Mouse (Mus musculus): ENCODE results near the gene Csnk1g2.

The Csnk1g2 gene

DNA sequence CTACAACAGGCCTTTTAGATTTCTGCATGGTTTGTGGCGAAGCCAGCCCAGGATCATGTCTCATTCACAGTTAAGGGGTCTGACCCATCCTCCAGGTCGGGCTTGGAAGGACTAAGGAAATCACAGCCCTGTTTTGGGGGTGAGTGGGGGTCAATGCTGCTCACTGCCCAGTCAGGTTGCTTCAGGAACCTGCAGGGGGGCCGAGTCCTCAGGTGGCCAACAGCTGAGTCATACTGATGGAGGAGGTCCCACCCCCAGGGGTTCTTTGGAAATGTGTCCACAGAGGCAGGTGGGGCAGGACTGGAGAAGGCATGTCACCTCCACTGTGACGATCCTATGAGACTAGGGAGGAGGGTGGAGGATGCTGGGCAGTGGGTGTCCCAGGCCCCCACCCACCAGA lies 42.8 kb downstream of the Csnk1g2 start:
- no peak for DNase-seq (ENCODE audit: low spot score in 2 of 2)

GRCm38 (mm10) chr10:80665981-80666733 lies 43.5 kb downstream of the Csnk1g2 start:
- no peak for DNase-seq (ENCODE audit: low spot score in 2 of 2)

GRCm38 (mm10) chr10:80666837-80667412 lies 44.3 kb downstream of the Csnk1g2 start:
- no peak for DNase-seq (ENCODE audit: low spot score in 2 of 2)

DNA sequence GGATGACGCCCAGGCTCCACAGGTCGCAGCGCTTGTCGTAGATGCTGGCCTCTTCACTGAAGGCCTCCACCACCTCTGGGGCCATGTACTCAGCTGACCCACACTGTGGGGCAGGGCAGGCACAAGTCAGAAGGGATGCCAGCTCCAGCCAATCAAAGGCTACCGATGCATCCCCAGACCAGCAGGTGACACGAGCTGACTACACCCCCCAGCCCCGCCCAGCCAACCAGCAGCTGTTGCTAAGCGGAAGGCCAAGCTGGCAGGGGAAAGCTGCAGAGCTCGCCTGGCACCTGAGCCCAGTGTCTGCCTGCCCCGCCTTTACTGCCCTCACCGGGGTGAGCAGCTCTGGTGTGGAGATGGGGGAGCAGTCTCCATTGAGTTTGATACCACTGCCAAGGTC lies 46.0 kb downstream of the Csnk1g2 start:
- no peak for DNase-seq (ENCODE audit: low spot score in 2 of 2)

GRCm38 (mm10) chr10:80669018-80669417 lies 46.4 kb downstream of the Csnk1g2 start:
- no peak for DNase-seq (ENCODE audit: low spot score in 2 of 2)

GRCm38 (mm10) chr10:80669737-80670485 lies 47.3 kb downstream of the Csnk1g2 start:
- DNase-seq (ENCODE audit: low spot score in 2 of 2) = no peak

GRCm38 (mm10) chr10:80670531-80670930 lies 47.9 kb downstream of the Csnk1g2 start:
- no peak for DNase-seq (ENCODE audit: low spot score in 2 of 2)

GRCm38 (mm10) chr10:80671251-80671650 lies 48.6 kb downstream of the Csnk1g2 start:
- DNase-seq (ENCODE audit: low spot score in 2 of 2) = no peak

DNA sequence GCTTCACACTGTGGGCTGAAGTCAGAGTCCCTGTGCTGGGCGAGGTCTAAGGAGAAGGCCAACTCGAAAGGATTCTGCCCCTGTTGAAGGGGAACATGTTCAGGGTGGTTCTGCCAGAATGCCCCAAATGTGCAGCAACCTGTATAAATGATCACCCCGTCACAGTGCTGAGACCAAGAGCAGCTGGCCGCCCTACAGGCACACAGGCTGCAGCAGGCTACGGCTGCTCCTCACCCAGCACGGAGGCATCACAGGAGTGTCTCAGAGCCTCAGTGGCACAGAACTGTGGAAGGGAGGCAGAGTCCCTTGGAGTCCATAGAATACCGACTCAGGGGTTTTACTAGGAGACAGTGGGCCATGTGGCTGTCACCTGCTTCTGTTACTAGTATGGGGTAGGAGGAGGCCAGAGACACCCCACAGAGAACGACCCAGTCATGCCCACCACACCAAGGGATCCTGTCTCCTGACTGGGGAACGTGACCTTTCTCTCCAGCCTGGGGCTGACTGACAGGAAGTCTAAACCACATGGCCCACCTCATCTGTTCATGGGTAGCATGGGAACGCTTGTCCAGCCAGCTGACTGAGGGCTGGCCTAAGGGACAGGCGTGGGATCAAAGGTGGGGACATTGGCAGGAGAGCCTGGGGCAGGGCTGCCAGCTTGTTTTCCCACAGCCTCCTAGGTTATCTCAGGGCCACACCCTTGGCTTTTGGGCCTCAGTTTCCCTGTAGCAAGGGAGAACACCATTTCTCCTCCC lies 49.5 kb downstream of the Csnk1g2 start:
- no peak for DNase-seq (ENCODE audit: low spot score in 2 of 2)

DNA sequence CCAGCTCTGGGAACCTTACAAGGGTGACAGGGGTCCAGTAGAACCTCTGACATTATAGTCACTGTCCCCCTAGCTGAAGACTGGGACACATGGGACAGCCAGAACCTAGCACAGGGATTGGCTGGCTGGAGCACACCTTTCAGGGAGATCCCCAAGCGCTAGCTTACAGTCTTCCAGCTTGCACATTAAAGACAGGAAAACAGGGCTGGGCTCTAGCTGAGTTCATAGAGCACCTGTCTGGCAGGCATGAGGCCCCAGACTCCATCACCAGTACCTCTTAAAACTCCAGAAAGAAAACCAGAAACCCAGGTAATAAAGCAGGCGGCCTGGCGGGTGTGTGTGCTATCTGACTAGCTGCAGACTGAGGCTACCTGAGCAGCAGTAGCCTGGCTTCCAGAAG lies 51.1 kb downstream of the Csnk1g2 start:
- DNase-seq (ENCODE audit: low spot score in 2 of 2) = no peak

- DNase-seq (ENCODE audit: low spot score in 2 of 2) = no peak
Observed at GRCm38 (mm10) chr10:80674161-80674711, 51.6 kb downstream of the Csnk1g2 start.

GRCm38 (mm10) chr10:80674851-80675404 lies 52.3 kb downstream of the Csnk1g2 start:
- no peak for DNase-seq (ENCODE audit: low spot score in 2 of 2)

DNA sequence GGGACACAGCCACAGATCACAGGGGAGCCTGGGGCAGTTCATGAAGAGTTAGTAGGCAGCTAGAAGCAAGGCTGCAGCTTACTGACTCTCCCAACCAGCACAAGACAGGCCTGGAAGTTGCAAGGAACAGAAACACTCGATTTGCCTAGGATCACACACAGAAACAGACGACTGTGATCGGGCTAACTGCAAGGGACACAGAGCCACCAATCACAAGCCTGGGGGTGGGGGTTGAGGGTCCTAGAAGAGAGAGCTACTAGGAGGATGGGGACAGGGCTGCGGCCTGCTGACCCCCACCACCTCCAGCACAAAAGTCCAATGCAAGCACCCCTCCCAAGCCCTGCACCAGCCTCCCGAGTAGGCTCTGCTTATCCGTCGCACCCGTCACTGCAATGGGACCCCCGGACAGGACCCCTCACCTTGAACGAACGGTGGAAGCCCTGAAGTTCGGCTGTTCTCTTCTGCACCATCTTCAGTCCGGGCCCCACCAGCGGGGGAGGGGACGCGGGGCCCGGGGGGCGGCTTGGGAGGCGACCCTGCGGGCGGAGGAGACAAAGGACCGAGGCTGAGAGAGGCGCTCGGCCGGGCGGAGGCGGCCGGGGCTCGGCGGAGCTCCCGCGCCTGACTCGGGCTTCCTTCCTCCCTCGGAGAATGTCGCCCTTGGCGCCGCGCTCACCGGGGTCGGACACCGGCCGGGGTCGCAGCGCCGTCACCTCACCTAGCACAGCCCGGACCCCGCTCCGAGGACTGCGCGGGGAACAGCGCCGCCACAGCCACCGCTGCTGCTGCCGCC lies 53.0 kb downstream of the Csnk1g2 start:
- no peak for DNase-seq (ENCODE audit: low spot score in 2 of 2)

- peak; percentile 99 for DNase-seq (ENCODE audit: low spot score in 2 of 2)
Observed at GRCm38 (mm10) chr10:80676198-80676928, 53.7 kb downstream of the Csnk1g2 start.

DNA sequence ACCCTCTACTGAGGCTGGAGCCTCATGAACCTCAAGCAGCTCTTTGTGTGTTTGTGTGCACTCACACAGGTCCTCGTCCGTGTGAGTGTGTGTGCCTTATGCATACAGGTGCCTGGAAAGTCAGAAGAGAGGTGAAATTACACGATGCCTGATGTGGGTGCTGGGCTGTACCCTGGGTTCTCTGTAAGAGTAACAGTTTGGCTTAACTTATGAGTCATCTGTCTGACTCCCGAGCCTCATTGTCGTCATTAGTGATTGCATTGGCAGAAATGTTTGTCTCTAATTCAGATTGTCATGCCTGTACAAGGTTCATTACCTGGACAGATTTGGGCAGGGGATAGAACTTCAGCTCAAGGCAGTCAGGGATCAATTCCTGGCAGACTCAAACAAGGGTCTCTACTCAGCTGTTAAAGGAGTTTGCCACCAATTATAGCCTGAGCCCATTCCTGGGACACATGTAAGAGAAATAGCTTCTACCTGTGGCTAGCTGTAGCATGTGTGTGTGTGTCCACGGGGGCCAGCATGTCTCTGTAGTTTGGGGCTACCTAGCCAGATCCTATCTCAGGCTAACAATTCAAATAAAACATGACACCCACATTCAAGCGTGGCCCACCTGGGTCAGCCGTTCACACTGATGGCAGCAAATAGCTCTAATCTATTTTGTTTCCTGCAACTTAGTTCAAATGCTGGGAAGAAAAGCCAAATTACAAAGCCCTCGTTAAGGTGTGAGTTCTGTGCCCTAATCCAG lies 54.7 kb downstream of the Csnk1g2 start:
- DNase-seq (ENCODE audit: low spot score in 2 of 2) = no peak

DNA sequence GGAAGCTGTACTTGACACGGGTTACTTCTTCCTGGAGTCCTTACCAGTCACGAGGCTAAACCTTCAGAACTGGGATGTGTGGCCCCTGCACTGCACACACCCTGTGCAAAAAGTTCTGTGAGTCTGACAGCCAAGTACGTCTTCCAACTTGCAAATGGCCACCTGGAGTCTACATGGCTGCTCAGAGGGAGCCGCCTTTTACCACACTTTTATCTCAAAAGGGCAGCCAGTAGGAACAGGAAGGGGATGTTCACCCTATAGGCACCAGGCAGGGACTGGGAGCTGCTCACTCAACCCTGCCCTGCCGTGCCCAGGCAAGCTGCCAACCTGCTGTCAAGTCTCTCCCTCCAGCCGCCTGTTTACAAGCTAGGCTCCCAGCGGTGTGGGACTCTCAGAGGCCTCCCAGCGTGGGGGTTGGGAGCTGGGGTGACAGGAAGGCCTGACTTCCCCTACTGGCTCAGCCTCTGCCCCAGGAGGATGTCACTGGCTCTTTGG lies 55.4 kb downstream of the Csnk1g2 start, which contains the start of gene Mknk2:
Gene Mknk2 (minus strand): TSS at position 171 of the 495 bp plus-strand sequence.
- DNase-seq (ENCODE audit: low spot score in 2 of 2) = peak; percentile 84 to 85

GRCm38 (mm10) chr10:80678601-80679377 lies 56.2 kb downstream of the Csnk1g2 start:
- DNase-seq (ENCODE audit: low spot score in 2 of 2) = no peak
